Mouse (Mus musculus): ENCODE data around the gene Hoxc10. TPM values are rescaled to one million over a fixed set of nuclear protein-coding genes. Genes with fewer than 3 reads are reported as not detected.

Hoxc10 gene
- polyA plus RNA-seq, 1 experiment, result 2.6 TPM

- DNase-seq (ENCODE audit: low spot score), result no peak
Measured at GRCm38 (mm10) chr15:102943468-102943813, 23.2 kb upstream of the Hoxc10 start.

DNA sequence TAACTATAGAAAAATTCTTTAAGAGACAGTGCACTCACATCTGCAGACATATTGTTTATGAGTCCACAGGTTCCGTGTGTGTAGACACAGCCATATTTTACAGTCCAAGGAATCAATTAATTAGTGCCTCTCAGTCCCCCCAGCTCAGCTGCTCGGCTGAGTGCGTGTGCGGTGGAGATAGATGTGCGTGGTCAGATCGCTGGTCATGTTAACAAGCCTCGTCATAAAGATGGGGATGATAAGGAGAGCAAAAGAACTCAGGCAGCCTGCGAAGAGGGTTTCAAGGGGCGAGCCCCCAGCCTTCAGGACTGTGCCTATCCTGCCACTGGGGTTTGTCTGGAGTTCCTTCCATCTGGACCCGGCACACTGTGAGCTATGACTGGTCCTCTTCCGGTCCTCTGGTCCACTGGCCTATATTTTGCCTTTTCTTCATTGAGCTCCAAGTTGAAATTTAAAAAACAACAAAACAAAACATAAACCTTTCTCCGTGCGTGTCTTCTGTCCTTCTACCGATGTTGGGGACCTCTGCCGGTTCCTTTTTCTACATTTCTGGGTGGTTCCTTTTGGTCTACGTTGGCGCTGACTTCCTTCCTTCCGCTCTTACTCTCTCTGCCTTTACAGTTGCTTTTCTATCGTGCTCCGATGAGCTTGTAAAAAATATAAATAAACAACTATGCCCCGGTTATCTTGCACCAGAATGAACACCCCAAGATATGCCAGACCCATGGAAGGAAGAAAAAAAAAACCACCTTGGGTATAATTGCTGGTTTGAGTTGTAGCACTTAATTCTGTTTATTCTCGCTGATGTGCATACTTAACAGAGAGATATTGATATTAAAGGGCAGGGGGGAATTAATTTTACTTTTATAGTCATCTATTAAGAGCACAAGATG lies 21.2 kb upstream of the Hoxc10 start:
- DNase-seq (ENCODE audit: low spot score), result no peak

DNA sequence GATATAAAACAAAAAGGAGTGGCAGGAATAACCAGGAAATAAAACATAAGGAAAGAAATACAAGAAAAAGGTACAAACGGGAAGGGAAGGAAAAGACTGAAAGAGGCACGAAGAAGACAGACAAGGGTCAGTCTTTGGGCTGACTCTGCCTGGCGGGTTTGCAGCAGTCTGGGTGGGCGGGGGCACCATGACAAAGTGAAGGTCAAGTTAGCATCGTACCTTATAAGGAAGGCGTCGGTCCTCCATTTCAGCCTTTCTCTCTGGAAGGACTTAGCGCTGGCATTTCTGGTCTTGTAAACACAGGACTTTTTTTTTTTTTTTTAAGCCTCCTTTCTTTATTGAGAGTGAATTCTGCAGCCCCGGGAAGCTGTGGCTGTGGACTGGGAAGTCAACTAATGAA lies 19.3 kb upstream of the Hoxc10 start:
- no peak for DNase-seq (ENCODE audit: low spot score)

GRCm38 (mm10) chr15:102948842-102949241 lies 17.8 kb upstream of the Hoxc10 start:
- no peak for DNase-seq (ENCODE audit: low spot score)

DNA sequence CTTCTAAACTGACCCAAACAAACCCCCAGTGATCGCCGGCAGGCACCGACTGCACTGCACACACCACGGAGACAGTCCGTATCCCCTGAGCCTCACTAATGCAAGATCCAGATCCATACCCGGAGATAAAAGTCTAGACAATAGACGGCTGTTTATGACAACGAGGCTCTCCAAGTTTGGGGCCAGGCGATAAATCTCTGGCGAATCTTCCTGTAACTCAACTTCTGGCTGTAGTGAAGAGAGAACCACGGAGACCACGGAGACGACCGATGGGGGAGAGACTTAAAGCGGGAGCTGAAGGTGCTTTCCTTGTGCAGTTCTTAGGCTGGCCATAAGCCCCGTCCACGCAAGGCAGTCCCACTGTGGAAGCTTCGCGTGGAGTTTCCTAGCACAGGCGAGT lies 16.9 kb upstream of the Hoxc10 start:
- no peak for DNase-seq (ENCODE audit: low spot score)

- no peak for DNase-seq (ENCODE audit: low spot score)
Measured at GRCm38 (mm10) chr15:102950877-102951276, 15.7 kb upstream of the Hoxc10 start.

DNA sequence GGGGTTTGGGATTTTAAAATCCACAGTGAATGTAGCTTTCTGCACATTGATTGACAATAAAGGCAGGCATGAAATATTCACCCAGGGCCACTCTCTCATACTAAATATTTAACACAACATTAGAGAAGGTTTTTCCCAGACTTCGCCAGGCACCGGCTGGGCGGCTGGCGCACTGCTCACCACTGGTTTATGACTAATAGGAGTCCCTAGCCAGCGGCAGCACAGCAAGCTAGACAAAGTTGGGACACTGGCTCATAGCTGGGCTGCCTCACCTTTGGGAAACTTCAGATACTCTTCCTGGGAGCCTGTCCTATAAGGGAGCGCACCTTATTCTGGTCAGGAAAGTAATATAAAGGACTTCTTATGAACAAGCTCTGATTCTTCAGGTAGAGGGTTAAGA lies 13.0 kb upstream of the Hoxc10 start:
- no peak for DNase-seq (ENCODE audit: low spot score)

- no peak for DNase-seq (ENCODE audit: low spot score)
Measured at GRCm38 (mm10) chr15:102954192-102955006, 12.2 kb upstream of the Hoxc10 start, which contains the start of gene Hoxc11. Hoxc11 (plus strand) TSS chr15:102954427.

DNA sequence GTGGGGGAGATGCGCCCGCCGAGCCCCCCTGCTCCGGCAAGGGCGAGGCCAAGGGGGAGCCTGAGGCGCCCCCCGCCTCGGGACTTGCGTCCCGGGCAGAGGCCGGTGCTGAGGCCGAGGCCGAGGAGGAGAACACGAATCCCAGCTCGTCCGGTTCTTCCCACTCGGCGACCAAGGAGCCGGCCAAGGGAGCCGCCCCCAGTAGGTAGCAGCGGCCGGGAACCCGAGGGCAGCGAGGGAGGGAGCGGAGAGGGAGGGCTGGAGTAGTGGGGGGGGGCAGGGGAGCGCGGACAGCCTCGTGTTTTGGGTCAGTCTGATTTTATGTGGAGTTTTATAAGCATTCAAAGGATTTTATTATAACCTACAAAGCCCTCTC lies 11.6 kb upstream of the Hoxc10 start:
- no peak for DNase-seq (ENCODE audit: low spot score)

DNA sequence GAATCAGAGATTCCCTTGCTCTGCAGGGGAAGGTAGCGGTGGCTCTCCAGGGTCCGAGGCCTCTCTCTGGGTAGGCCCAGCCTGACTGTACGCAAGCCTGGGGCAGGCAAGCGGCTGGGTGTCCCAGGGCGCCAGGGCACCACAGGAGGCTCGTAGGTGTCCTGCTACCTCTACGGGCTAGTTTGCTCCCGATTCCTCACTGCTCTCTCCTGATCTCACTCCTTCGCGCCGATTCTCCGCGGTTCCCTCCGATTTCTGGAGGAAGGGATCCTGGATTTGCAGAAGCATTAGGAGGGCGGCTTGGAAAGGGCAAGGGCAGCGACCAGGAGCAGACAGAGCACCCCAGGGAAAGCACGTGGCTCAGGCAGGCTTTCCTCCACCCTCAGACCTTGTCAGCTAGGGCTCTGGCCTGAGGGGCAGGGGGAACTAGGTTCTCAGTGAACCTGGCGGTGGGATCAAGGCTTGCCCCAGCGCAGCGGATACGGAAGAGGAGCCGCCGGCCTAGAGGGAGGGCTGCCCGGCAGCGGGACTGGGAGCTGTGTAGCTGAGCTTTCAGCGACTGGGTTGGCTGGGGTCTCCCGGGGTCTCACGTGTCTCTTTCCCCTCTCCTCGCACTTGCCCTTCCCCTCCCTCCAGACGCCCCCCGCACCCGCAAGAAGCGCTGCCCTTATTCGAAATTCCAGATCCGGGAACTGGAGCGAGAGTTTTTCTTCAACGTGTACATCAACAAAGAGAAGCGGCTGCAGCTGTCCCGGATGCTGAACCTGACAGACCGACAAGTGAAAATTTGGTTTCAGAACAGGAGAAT lies 10.6 kb upstream of the Hoxc10 start:
- no peak for DNase-seq (ENCODE audit: low spot score)

DNA sequence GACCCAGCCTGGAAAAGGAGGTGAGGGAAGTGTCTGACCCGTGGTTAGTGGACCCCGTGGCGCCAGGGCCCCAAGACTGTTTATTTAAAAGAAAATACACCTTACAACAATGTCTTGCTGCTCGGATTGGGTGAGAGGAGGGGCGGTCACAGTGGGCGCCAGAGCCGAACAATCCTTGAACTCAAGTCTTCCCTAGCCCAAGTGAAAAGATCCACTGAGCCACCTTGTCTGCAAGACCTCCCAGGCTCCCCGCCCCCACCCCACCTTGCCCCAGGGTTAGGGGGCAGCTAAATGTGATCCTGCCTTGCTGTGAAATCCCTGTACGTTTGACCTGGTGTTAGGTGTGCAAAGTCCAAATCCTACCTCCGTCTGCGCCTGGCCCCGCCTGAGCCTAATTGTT lies 9.7 kb upstream of the Hoxc10 start:
- DNase-seq (ENCODE audit: low spot score), result no peak

DNA sequence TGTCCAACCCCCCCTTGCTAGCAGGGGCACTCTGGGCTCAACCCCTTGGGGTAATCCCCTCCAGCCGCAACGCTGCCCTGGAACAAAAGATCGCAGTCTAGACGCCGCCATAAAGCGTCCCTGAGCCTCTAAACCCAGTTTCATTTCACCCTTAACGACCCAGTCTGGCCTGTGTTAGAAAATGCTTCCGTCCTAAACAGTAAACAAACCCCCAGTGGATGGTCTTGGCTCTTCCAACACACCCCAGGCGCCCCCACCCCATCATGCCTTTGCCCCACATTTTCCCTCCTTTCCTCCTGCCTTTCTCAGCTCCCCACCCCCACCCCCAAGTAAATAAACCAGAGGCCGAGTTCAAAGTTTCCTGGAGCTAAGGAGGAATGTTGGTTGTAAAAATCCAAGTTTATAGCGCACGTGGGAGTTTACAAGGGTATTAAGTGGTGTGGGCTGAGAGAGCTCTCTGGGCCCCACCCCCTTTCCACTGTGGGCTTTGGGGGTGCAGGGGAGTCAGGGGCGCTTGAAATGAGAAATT lies 6.9 kb upstream of the Hoxc10 start:
- no peak for DNase-seq (ENCODE audit: low spot score)

- no peak for DNase-seq (ENCODE audit: low spot score)
Measured at GRCm38 (mm10) chr15:102961728-102962127, 4.9 kb upstream of the Hoxc10 start.

- DNase-seq (ENCODE audit: low spot score), result no peak
Measured at GRCm38 (mm10) chr15:102962492-102962891, 4.1 kb upstream of the Hoxc10 start.

DNA sequence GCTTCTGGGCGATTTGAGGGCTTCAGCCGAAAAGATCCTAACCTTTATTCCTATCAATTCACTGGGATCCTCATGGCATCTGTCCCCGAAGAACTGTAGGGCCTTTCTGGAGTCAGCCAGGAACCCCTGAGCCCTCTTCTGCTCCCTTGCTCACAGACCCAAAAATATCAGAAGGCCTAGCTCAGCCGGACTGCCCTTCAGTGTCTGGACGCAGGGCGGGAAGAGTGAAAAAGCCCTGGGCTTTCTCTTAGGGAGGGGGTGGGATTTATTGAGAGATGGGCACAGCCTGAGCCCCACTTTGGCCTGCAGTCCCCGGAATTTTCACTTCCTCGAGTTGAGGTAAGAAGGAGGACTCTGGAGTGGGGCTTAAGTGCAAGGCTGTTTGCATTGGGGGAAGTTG lies 3.3 kb upstream of the Hoxc10 start:
- DNase-seq (ENCODE audit: low spot score), result no peak

- DNase-seq (ENCODE audit: low spot score), result no peak
Measured at GRCm38 (mm10) chr15:102963671-102964640, 2.6 kb upstream of the Hoxc10 start.

DNA sequence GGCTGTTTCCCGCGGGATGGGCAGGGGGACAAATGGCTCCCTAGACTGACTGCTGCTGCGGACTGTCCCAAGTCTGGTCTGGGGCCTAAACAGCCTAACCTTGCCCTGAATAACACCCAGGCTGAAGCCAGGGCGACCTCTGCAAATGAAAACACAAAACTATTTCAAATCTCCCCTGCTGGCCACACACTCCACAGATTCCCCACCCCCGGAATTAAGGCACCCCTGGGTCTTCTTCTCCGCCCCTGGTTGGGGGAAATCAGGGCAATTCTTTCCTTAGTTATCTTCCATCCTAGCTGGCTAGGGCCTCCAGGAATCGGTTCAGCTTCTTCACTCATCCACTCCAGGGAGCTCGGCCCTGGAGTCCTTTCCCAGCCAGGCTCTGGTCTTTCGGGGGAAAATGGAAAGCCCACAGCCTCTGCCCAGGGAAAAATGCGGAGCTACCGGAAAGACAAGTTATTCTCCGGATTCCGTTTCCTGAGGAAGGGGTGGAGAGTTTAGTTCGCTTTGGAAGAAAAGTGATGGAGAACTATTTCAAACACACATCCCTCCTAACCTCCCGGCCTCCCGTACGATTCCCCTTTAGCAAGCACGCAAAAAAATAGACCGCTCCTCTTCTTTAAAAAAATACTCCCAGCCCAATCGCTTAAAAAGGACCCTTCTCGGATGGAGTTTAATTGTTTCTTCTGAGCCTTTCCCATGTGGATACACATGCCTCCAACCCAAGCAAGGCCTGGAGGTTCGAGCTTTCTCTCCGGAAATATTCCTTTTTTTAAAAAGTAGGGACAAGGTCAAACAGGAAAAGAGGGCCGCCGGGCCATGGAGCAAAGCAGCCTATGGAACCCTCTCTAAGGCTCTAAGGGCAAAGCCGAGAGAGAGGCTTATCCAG lies 1.3 kb upstream of the Hoxc10 start:
- no peak for DNase-seq (ENCODE audit: low spot score)

GRCm38 (mm10) chr15:102965892-102966775 lies 462 bp upstream of the Hoxc10 start:
- DNase-seq (ENCODE audit: low spot score), result peak; percentile 65

- DNase-seq (ENCODE audit: low spot score), result no peak
Measured at GRCm38 (mm10) chr15:102967312-102967510, 615 bp downstream of the Hoxc10 start, which contains the start of gene Hoxc5. Hoxc5 (plus strand) TSS chr15:102967443.

Measured in urinary bladder, adult 2 months (tissue).